Mouse (Mus musculus): ENCODE measurements around the gene Poglut1.

Gene Poglut1

DNA sequence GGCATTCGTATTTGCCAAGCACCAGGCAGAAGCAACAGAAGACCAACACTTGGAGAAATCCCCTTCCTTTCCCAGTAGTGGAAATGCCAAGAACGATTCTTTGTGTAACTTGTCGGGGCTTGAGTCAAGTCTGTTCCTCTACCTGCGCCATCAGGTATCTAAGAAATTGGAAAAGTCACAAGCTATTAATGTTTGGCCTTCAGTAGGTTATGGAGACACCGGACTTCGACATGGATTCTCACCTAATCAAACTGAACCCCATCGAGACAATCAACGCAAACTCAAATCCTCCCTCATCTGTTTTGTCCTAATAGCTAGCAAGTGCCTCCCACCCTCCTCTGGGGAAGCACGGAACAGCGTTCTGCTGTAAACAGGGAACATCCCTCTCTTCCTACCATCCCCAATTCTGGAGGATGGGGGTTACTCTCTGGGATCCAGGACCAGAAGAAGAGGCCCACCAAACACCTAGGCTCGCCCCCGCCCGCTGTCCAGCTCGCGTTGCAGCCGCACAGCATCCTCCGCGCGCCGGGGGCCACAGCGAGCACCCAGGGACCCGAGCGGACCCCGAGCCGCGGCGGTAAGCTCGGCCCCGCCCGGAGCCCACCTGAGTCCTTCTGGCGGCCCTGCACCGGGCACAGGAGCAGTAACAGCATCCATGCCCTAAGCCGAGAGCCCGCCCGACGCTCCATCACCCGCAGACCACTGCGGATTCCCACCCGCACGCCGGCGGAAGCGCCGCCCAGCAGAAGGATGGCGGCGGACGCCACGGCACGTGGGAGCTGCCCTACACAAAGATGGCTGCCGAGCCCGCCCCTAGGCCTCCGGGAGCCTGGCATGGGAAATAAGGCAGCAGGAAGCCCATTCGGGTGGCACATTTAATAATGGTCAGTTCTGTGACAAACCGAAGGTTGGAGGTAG lies at the start of gene Poglut1:
Gene Poglut1 (minus strand): TSS at position 780 of the 918 bp plus-strand sequence.
- DNase-seq (ENCODE audit: extremely low spot score, low spot score) = peak; percentile 82

DNA sequence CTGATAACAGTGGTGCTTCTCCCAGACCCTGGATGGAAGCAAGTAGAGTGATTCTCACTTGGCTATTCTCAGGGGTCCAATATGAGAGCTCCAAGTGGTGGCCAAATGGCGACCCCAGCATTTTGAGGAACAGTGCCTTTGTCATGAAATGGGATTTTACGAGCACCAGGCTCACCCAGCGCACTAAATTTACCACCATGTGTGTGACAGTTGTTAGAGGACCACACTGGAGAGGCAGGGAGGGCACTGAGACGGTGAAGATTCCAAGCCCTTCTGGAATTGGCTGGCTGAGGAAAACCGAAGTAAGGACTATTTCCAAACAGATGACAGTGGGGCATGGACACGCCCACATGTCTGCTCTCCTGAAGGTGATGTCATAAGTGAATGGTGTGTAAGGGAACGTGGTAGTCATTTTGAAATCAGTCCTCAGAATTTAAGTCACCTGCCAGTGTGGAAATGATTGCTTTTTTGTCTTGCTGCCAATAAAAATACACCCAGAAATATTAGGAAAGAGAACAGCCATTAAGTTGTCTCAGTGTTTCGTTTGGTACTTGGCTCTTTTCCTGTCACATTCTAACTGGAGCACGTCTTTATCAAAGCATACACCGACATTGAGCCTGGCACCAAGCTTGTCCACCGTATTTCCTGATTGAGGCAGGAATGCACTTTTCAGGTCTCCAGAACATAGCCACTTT lies 49.1 kb upstream of the Poglut1 start:
- no peak for DNase-seq (ENCODE audit: extremely low spot score, low spot score)

DNA sequence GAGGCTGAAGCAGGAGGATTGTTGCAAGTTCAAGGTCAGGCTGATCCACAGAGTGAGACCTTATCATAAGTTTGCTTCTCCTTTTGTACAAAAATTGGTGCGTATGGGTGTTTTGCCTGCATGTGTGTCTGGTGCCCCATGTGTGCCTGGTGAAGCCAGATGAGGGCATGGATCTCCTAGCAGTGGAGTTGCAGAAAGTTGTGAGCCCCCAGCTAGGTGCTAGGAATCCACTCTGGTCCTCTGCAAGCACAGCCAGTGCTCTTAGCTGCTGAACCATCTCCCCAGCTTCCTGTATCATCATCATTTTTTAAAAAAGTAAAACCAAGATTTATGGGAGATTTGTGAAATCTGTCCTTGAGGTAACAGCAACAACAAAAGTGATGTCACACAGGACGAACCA lies 46.6 kb upstream of the Poglut1 start:
- no peak for DNase-seq (ENCODE audit: extremely low spot score, low spot score)

DNA sequence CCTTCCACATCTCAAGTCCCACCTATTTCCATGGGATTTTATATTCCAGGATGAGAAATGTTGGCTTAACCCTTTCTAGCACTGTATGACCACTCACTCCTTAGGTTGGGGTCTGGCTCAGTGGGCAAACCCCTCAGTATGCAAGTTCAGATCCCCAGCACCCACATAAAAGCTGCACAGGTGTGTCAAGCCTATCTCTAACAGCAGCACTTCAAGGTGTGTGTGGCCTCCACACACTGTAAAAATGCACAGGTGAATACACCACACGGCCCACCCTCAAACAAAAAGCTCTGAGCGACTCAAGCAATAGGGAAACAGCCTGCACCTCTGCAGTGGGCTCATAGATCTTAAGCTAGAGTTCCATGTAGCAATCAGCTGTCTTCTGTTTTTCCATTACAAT lies 46.0 kb upstream of the Poglut1 start:
- no peak for DNase-seq (ENCODE audit: extremely low spot score, low spot score)

DNA sequence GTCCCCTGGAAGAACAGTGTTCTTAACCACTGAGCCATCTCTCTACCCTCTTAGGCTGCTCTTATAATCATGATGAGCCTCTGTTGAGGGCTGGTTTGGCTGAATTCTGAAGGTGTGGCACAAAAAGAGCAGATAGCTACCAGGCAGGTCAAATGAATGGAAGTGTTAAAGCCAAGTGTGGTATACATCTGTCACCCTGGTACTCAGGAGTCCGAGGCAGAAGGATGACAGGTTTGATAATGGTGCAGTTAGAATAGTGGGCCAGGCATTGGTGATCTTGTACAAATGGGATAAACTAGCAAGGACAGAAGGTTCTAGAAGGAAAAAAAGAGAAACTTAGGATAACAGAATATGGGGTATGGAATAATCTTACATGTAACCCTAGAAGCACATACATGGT lies 44.4 kb upstream of the Poglut1 start:
- DNase-seq (ENCODE audit: extremely low spot score, low spot score) = no peak

DNA sequence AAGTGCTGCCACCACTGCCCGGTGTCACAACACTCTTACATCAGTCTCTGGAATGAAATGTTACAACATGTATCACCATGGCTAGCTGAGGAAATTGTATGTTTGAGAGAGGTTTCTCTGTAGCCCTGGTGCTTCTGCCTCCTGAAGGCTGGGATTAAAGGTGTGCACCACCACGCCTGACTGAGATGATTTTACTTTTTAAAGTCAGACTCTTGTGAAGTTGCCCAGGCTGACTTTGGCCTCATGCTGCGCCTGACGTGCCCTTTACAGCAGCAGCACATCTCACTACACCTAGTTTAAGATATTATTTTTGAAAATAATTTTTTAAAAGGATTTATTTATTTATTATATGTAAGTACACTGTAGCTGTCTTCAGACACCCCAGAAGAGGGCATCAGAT lies 42.9 kb upstream of the Poglut1 start:
- no peak for DNase-seq (ENCODE audit: extremely low spot score, low spot score)

DNA sequence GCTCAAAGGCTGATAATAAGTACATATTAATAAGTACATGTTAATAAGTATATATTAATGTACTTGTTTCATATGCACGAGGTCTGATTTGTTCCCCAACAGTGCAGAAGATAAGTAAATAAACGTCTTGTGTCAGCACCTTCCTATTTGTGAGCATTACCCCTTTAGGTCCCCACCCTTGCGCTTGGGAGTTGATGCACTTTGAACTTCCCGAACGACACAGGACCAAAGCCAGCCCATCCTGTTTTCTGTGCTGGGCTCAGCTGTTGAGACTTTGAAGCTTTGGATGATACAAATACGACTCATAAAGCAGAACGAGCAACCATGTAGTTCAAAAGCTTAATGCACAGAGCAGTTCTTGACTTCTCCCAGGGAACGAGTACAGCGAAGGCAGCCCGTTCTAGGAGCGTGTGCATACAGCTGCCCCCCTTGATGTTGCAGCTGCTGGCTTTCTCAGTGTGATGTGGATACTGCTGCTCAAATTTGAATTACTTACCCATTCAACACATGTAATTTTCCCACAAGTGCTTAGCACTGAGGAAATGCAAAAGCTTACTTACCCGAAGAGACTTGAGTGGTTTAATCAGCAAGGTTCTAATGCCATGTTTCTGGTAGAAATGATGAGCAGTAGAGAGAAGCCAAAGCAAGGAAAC lies 42.1 kb upstream of the Poglut1 start:
- DNase-seq (ENCODE audit: extremely low spot score, low spot score) = no peak

DNA sequence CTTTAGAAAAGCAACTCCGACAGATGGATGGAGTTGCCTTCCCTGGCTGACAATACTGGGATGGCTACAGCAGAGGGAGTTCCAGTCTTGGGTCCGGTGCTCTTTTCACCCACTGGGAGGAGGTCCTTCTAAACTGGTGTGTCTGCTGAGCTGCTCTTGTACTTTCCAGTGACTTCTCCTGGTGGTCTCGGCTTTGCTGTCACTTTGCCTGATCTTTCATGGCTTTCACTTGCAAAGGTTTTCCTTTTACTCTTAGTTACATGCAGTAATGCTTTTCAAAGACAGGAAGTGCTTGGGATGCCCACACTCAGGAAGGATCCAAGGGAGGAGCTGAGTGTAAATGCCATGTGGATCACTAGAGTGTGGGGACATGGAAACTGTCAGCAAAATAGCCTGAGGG lies 41.4 kb upstream of the Poglut1 start:
- no peak for DNase-seq (ENCODE audit: extremely low spot score, low spot score)

DNA sequence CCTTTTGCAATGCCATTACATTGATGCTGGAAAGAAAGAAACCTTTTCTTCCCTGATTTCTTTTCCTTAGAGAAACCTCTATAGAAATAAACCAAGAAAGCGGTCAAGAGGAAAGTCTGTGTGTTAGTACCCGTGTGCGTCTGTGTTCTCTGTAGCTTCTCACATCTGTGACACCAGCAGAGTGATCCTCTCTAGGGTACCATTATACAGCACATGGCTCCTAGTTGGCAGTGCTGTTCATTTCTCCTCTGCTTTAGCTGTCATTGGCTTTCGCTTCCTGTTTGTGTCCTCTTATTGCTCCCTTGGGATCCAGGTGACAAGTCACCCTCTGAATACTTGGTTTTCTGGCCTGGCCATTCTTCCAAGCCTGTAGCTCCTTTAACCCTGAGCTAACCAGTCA lies 37.5 kb upstream of the Poglut1 start:
- DNase-seq (ENCODE audit: extremely low spot score, low spot score) = no peak

DNA sequence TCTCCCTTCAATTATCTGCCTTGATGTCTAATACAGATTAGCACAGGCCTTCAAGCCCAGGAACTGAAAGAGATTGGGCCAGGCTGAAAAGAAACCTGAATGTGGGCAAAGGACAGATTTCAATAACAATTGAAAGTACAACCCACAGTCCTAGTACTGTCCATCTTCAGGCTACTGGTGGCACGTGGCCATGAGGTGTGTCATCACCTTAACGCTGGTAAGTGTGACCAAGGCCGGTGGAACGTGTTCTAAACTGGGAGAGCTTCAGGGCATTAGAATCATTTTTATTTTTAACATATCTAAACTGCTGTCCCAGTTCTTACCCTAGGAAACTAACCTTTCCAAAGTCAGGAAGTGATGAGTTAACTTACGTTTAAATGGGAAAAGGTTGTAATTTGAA lies 37.1 kb upstream of the Poglut1 start:
- DNase-seq (ENCODE audit: extremely low spot score, low spot score) = no peak

DNA sequence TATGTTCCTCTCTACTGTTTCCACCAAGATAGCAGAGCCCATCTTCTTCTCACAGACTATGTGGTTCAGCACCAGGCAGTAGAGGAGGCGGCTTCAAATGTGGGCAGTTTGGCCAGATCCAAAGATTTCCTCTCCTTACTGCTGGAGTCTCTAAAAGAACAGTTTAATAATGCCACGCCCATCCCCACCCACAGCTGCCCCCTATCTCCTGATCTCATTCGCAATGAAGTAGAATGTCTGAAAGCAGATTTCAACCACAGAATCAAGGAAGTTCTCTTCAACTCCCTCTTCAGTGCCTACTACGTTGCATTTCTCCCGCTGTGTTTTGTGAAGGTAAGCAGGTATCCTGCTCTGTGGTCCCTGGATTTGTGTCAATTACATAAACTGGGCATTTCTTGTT lies 35.1 kb upstream of the Poglut1 start:
- DNase-seq (ENCODE audit: extremely low spot score, low spot score) = no peak

DNA sequence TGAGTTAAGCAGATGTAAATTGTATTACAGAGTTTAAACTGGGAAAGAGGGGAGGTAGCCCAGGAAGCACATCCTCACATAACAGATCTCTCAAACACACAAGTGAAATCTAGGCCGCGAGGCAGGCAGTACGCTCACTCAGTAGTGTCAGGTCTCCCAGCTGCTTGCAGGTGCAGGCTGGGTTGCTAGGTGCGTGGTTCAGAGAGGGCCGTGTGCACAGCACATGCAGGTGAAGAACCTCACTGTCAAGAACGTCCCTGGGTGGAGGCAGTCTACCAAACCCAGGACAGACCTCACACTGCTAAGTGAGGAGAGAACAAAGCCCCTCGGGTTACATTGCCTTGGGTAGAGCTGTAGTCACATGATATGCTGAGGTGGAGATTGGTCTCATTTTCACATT lies 34.7 kb upstream of the Poglut1 start:
- no peak for DNase-seq (ENCODE audit: extremely low spot score, low spot score)

DNA sequence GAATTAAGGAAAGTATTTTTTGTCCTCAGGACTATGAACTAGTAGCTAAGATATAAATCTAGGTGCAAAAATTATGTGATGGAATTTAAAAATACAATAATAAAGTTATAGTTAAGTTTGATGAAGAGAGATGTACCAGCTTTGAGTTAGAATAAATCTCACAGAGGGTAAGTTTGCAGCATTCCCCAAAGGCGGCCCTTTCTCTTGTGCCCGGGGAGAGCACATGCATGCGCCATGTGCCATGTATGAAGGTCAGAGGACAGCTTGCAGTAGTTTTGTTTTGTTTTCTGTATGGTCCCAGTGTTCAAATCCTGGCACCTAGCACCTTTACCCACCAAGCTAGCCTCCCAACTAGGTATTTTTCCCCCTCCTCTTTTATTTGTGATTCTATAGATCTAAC lies 21.4 kb upstream of the Poglut1 start:
- DNase-seq (ENCODE audit: extremely low spot score, low spot score) = no peak

DNA sequence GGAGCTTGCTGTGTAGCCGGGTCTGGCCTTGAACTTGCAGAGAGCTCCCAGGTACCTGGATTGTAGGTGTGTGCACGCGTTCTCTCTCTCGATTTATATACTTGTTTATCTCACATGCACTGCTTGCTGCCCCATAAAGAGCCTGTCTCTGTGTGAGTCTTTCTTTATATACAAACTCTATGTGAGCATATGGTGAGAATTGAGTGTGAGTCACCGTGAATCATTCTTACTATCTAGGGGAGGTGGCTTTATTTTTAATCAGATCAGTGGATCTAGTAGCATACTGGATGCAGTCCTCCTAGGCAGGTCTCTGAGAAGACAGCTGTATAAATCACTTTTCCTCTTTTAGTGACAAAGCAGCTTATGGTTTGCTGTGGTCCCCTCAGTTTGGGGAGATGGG lies 18.1 kb upstream of the Poglut1 start:
- DNase-seq (ENCODE audit: extremely low spot score, low spot score) = no peak

DNA sequence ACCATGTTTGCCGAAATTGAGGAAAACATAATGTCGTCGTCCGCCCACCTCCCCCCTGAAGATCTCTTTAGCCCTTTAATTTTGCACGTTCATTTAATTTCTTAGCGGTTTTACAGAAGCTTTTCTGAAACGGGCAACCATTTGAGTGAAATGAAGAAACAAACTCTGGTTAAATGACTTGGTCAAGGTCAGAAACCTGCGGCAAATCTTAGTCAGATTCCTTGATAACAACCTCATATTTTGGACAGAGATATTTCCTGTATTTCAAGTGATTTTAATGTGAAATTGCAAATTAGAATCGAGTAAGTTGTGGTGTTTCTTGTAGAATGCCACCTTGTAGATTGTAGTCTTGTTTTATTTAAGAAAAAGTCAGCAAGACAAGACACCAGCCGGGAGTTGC lies 13.5 kb upstream of the Poglut1 start:
- no peak for DNase-seq (ENCODE audit: extremely low spot score, low spot score)

DNA sequence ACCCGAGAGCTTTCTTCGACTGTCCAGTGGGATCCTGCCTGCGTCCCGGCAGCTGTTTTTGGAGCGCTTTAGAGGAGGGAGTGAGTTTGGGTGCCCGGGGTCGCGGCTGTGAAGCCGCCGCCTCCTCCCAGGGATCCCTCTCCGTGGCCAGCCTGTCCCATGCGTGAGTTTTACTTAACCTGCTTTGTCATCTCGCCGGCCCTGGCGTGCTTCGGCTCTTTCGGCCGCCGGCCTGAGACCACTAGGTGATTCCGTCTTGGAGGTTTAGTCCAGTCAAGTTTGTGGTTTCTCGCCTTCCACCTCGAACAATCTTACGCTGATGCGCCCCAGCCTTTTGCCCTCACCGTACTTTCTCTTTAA lies 12.9 kb upstream of the Poglut1 start:
- no peak for DNase-seq (ENCODE audit: extremely low spot score, low spot score)

DNA sequence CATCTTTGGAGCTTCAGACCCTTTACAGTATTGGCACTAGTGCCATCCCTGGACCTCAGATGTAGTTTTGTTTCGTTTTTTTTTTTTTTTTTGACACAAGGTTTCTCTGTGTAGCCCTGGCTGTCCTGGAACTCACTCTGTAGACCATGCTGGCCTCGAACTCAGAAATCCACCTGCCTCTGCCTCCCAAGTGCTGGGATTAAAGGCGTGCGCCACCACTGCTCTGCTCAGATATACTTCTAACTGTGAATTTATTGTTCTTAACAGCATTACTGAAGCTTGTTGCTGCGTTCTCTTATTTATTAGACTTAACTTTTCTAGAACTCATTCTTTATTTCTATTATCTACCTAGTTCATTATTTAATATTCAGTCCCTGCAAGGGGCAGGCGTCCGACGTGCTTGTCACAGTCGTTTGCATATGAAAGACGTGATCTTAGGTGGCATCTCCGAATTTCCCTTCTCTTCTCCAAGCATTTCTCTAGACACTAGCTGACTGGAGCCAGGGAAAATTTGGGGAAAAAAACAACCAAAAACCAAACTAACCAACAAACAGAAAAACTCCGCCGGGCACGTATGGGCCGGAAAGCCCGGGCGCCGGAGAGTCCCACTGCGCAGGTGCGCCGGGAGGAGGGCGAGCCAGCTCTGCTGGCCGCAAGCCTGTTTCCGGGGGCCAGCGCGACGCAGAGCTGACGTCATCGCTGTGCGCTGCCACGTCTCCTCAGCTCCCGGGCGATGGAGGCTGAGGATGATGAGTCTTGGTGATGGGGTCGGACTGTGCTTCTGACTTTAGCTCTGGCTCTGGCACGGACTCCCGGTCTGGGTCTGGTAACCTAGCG lies 12.3 kb upstream of the Poglut1 start:
- DNase-seq (ENCODE audit: extremely low spot score, low spot score) = peak; percentile 94

DNA sequence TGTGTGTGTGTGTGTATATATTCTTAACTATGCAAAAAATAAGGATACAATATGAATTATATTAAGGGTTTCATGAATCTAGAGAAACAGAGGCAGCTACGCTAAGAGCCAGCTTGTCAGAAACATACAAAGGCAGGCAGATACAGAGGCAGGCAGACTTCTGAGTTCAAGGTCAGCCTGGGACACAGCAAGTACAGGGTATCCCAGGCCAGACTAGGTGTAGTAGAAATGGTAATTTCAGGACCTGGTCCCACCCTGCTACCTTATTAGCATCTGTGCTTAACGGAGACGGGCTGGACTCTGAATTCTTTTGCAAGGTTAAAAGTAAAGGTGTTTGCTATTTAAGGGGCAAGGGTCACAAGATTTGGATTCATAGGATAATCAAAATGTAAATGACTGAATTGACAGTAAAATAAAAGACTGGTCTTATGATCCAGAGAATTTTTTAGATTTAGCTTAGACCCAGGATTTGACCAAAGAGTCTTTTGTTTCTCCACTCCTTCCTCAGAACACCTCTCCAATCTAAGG lies 8.2 kb upstream of the Poglut1 start, which contains the start of gene Tmem39a:
Gene Tmem39a (plus strand): TSS at position 478 of the 528 bp plus-strand sequence.
- DNase-seq (ENCODE audit: extremely low spot score, low spot score) = no peak

DNA sequence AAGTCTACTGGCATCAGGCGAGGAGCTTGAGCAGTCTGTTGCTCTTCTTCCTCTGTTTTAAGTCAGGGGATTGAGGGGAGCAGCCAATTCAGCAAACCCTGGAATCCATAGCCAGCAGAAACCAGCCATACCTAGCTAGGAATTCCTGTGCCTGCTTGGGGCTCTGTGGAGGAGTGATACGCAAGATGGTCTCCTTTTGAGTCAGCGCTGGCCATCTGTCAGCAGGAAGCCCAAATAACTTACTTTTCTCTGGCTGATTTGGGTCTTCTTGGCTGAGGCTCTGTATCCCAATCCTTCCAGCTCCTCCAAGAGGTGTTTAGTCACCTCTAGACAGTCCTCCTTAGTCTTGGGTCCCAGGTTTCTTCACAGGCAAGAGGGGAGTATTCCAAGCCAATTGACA lies 5.9 kb upstream of the Poglut1 start:
- no peak for DNase-seq (ENCODE audit: extremely low spot score, low spot score)

DNA sequence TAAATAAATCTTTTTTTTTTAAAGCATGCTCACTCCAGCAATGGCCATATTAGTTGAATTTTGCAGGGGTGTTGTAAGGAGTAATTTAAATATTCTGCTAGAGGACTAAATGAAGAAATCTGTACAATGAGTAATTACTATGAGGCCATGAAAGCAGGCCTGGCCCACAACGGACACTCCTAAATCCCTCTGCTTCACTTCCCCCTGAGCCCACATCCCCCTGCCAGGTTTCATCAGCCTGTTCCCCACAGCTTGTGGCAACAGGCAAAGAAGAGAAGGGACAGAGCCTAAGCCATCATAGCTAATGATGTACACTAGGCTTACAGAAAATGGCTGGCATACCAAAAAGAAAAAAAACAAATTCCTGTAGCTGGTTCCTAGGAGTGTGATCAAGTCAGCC lies 2.1 kb downstream of the Poglut1 start:
- DNase-seq (ENCODE audit: extremely low spot score, low spot score) = no peak

DNA sequence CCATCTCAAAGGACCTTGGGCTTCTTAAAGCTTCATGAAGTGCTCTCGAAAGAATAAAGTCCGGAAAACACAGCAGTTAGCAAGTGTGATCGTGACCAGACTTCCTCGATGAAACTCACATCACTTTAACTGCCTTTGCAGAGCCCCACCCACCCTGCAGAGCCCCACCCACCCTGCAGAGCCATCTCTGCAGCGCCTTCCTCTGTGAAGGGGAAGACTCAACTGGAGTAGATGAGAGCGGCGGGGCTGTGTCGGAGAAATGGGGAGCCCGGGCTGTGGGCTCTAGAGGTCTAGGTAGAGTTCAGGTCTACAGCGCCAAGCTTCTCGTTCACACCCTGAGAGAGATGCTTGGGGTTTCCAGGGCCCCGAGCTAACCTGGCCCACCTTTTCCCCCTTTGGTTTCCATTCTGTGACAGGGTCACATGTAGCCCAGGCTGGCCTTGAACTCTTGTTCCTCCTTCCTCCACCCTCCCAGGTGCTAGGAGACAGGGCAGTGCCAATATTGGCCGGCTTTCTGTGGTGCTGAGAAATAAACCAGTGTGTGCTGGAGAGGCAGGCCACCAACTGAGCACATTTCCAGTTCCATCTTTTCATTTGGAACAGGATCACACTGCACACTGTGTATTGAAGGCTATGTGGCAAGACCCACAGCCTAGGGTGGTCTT lies 11.2 kb downstream of the Poglut1 start:
- no peak for DNase-seq (ENCODE audit: extremely low spot score, low spot score)
